Mouse (Mus musculus): ENCODE data around the gene Nr6a1. TPM values are rescaled to one million over a fixed set of nuclear protein-coding genes. Genes with fewer than 3 reads are reported as not detected.

Gene Nr6a1
- polyA plus RNA-seq, 1 experiment from 2014 or later, result 4.8 TPM

GRCm38 (mm10) chr2:38950281-38950719 lies 22.8 kb upstream of the Nr6a1 start:
- WGBS, result 87% methylated on average over 7 of the region's 7 CpGs
- H3K27me3 ChIP-seq (ENCODE audit: poor library complexity, severe bottlenecking), result no peaks in the 10 kb centered on the region
- no peak for DNase-seq (ENCODE audit: extremely low spot score, low spot score)
- H3K9me3 ChIP-seq, result no peaks in the 10 kb centered on the region
- no peaks in the 10 kb centered on the region for H3K4me1 ChIP-seq
- no peaks in the 10 kb centered on the region for H3K36me3 ChIP-seq (replicated peaks)
- no peak overlapping the region for H3K4me3 ChIP-seq
- H3K27ac ChIP-seq, result no peak overlapping the region

- no peaks in the 10 kb centered on the region for H3K9me3 ChIP-seq
- no peaks in the 10 kb centered on the region for H3K4me1 ChIP-seq
- DNase-seq (ENCODE audit: extremely low spot score, low spot score), result no peak
- no peaks in the 10 kb centered on the region for H3K36me3 ChIP-seq (replicated peaks)
- WGBS, result 79% methylated on average over 7 of the region's 7 CpGs
- no peak overlapping the region for H3K4me3 ChIP-seq
- no peak overlapping the region for H3K27ac ChIP-seq
- no peaks in the 10 kb centered on the region for H3K27me3 ChIP-seq (ENCODE audit: poor library complexity, severe bottlenecking)
Measured at GRCm38 (mm10) chr2:38947566-38947965, 20.1 kb upstream of the Nr6a1 start.

GRCm38 (mm10) chr2:38944460-38945161 lies 17.1 kb upstream of the Nr6a1 start:
- Histone ChIP-seq H3K27ac (no peak overlapping the region), H3K27me3 (ENCODE audit: poor library complexity, severe bottlenecking) (no peaks in the 10 kb centered on the region), H3K36me3 (replicated peaks) (no peaks in the 10 kb centered on the region), H3K4me1 (no peaks in the 10 kb centered on the region), H3K4me3 (no peak overlapping the region), H3K9me3 (no peaks in the 10 kb centered on the region)
- DNase-seq (ENCODE audit: extremely low spot score, low spot score), result no peak
- WGBS, result 92% methylated on average over 3 of the region's 3 CpGs

- no peaks in the 10 kb centered on the region for H3K9me3 ChIP-seq
- no peak overlapping the region for H3K4me3 ChIP-seq
- 44% methylated on average over 2 of the region's 2 CpGs for WGBS
- no peak for DNase-seq (ENCODE audit: extremely low spot score, low spot score)
- no peaks in the 10 kb centered on the region for H3K36me3 ChIP-seq (replicated peaks)
- H3K4me1 ChIP-seq, result no peaks in the 10 kb centered on the region
- no peak overlapping the region for H3K27ac ChIP-seq
- no peaks in the 10 kb centered on the region for H3K27me3 ChIP-seq (ENCODE audit: poor library complexity, severe bottlenecking)
Measured at GRCm38 (mm10) chr2:38943977-38944376, 16.5 kb upstream of the Nr6a1 start.

DNA sequence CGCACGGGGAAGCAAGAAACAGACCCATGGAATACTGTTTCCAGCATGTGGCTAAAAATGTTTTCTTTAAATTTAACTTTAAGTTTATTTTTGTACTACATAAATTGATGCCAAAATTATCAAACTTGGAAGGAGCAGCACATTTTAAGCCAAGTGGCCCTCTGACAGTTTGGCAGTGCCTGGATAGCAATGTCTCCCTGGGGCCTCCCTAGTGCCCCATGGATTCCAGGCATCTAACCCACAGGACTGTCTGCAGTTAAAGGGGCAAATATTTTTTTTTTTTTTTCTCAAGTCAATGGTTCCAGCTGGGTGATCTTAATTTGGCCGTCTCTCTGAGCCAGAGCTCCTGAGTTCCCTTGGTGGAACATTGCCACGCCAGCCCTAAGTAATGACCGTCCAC lies 15.7 kb upstream of the Nr6a1 start:
- H3K27me3 ChIP-seq (ENCODE audit: poor library complexity, severe bottlenecking), result no peaks in the 10 kb centered on the region
- 91% methylated on average over 5 of the region's 5 CpGs for WGBS
- no peak overlapping the region for H3K4me3 ChIP-seq
- H3K27ac ChIP-seq, result no peak overlapping the region
- no peaks in the 10 kb centered on the region for H3K4me1 ChIP-seq
- H3K9me3 ChIP-seq, result no peaks in the 10 kb centered on the region
- no peak for DNase-seq (ENCODE audit: extremely low spot score, low spot score)
- H3K36me3 ChIP-seq (replicated peaks), result no peaks in the 10 kb centered on the region

GRCm38 (mm10) chr2:38941898-38942297 lies 14.4 kb upstream of the Nr6a1 start:
- 92% methylated on average over 2 of the region's 2 CpGs for WGBS
- Histone ChIP-seq H3K36me3 (replicated peaks) (no peaks in the 10 kb centered on the region), H3K27ac (no peak overlapping the region), H3K4me3 (no peak overlapping the region), H3K9me3 (no peaks in the 10 kb centered on the region), H3K27me3 (ENCODE audit: poor library complexity, severe bottlenecking) (no peaks in the 10 kb centered on the region), H3K4me1 (0 out of 2 replicates have a peak, but pooled peaks cover 7% of the 10 kb centered on the region)
- no peak for DNase-seq (ENCODE audit: extremely low spot score, low spot score)

DNA sequence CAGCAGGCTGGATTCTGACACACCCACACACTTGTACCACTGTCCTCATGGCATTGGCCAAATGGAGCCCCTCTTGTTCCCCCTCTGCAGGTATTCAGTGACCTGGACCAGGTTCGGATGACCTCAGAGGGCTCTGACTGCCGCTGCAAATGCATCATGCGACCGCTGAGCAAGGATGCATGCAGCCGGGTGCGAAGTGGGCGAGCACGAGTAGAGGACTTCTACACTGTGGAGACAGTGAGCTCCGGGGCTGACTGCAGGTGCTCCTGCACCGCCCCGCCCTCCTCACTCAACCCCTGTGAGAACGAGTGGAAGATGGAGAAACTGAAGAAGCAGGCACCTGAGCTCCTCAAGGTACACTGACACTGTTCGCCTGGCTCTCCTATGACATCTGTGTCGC lies 13.9 kb upstream of the Nr6a1 start:
- Histone ChIP-seq H3K36me3 (replicated peaks) (no peaks in the 10 kb centered on the region), H3K27ac (no peak overlapping the region), H3K4me3 (no peak overlapping the region), H3K27me3 (ENCODE audit: poor library complexity, severe bottlenecking) (no peaks in the 10 kb centered on the region), H3K9me3 (no peaks in the 10 kb centered on the region), H3K4me1 (0 out of 2 replicates have a peak, but pooled peaks cover 10% of the 10 kb centered on the region)
- WGBS, result 86% methylated on average over 14 of the region's 14 CpGs
- no peak for DNase-seq (ENCODE audit: extremely low spot score, low spot score)

GRCm38 (mm10) chr2:38939047-38939446 lies 11.6 kb upstream of the Nr6a1 start:
- Histone ChIP-seq H3K4me1 (peaks cover 26% of the 10 kb centered on the region), H3K36me3 (replicated peaks) (no peaks in the 10 kb centered on the region), H3K9me3 (no peaks in the 10 kb centered on the region), H3K27me3 (ENCODE audit: poor library complexity, severe bottlenecking) (no peaks in the 10 kb centered on the region), H3K27ac (no peak overlapping the region), H3K4me3 (no peak overlapping the region)
- WGBS, result 72% methylated on average over 2 of the region's 2 CpGs
- DNase-seq (ENCODE audit: extremely low spot score, low spot score), result no peak

GRCm38 (mm10) chr2:38938007-38938406 lies 10.5 kb upstream of the Nr6a1 start:
- Histone ChIP-seq H3K36me3 (replicated peaks) (no peaks in the 10 kb centered on the region), H3K9me3 (no peaks in the 10 kb centered on the region), H3K4me1 (peaks cover 34% of the 10 kb centered on the region), H3K27me3 (ENCODE audit: poor library complexity, severe bottlenecking) (no peaks in the 10 kb centered on the region), H3K4me3 (no peak overlapping the region), H3K27ac (no peak overlapping the region)
- 83% methylated on average over 1 of the region's 1 CpGs for WGBS
- no peak for DNase-seq (ENCODE audit: extremely low spot score, low spot score)

GRCm38 (mm10) chr2:38937396-38937795 lies 9.9 kb upstream of the Nr6a1 start:
- H3K27me3 ChIP-seq (ENCODE audit: poor library complexity, severe bottlenecking), result peaks cover 5% of the 10 kb centered on the region; the same call in 1 of the 2 replicates
- H3K9me3 ChIP-seq, result no peaks in the 10 kb centered on the region
- no peak overlapping the region for H3K4me3 ChIP-seq
- 69% methylated on average over 3 of the region's 3 CpGs for WGBS
- DNase-seq (ENCODE audit: extremely low spot score, low spot score), result no peak
- H3K4me1 ChIP-seq, result peaks cover 38% of the 10 kb centered on the region
- no peak overlapping the region for H3K27ac ChIP-seq
- H3K36me3 ChIP-seq (replicated peaks), result no peaks in the 10 kb centered on the region

DNA sequence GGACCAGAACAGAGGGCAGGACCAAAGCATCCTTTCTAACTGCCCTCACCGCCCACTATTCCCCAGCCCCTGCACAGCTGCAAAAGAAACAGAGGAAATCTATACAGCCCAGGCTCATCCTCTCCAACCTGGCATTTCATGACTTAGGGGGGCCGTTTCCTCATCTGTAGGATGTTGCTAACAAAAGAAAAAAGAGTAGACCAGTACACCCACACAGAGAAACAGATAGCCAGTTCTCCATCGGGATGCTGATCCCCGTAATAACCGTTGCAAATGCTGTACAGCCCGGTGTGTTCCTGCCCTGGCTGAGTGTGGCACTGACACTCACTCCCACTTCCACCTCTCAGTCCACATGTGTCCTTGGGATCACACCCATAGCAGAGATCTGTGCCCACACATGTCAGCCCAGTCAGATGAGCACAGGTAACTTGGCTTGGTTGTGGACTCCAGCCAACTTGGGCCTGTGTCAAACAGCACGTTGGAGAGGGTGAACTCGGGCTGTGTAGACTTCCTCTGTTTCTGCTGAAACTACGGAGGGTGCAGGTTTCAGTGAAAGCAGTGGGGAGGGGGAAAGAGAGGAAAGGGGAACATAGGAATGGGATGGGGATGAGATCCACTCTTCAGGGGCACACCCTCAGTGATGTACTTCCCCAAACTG lies 9.4 kb upstream of the Nr6a1 start:
- DNase-seq (ENCODE audit: extremely low spot score, low spot score), result no peak
- H3K27me3 ChIP-seq (ENCODE audit: poor library complexity, severe bottlenecking), result peaks cover 7% of the 10 kb centered on the region; the same call in 1 of the 2 replicates
- 73% methylated on average over 9 of the region's 9 CpGs for WGBS
- H3K4me3 ChIP-seq, result no peak overlapping the region
- H3K4me1 ChIP-seq, result peaks cover 44% of the 10 kb centered on the region
- no peaks in the 10 kb centered on the region for H3K36me3 ChIP-seq (replicated peaks)
- no peaks in the 10 kb centered on the region for H3K9me3 ChIP-seq
- no peak overlapping the region for H3K27ac ChIP-seq

GRCm38 (mm10) chr2:38934936-38935335 lies 7.4 kb upstream of the Nr6a1 start:
- peaks cover 52% of the 10 kb centered on the region for H3K4me1 ChIP-seq
- no peaks in the 10 kb centered on the region for H3K36me3 ChIP-seq (replicated peaks)
- H3K27me3 ChIP-seq (ENCODE audit: poor library complexity, severe bottlenecking), result peaks cover 21% of the 10 kb centered on the region
- peak overlapping the region; percentile 73 for H3K27ac ChIP-seq
- 0 out of 2 replicates have a peak overlapping the region, but pooled peaks have one; percentile 4 for H3K4me3 ChIP-seq
- H3K9me3 ChIP-seq, result no peaks in the 10 kb centered on the region
- no peak for DNase-seq (ENCODE audit: extremely low spot score, low spot score)
- 42% methylated on average over 5 of the region's 5 CpGs for WGBS

- peak; percentile 27 for DNase-seq (ENCODE audit: extremely low spot score, low spot score)
- Histone ChIP-seq H3K4me1 (peaks cover 52% of the 10 kb centered on the region), H3K27me3 (ENCODE audit: poor library complexity, severe bottlenecking) (peaks cover 21% of the 10 kb centered on the region), H3K36me3 (replicated peaks) (no peaks in the 10 kb centered on the region), H3K27ac (peak overlapping the region; percentile 73), H3K4me3 (no peak overlapping the region), H3K9me3 (no peaks in the 10 kb centered on the region)
- 20% methylated on average over 2 of the region's 2 CpGs for WGBS
Measured at GRCm38 (mm10) chr2:38933931-38934330, 6.4 kb upstream of the Nr6a1 start.
